Mouse (Mus musculus) neutrophil, adult 5-6 weeks (primary cell): Measurements from ENCODE around the gene Inpp5k. TPM values are rescaled to one million over a fixed set of nuclear protein-coding genes. Genes with fewer than 3 reads are reported as not detected.
A peak's percentile ranks its signal among the peaks of the same experiment; 100 is the strongest.
"Not testable (repeated sequence)": the region's sequence is repeated elsewhere in the genome, so short reads cannot be mapped to it uniquely, and the experiment has no call there.

ENCODE experiments used
- ATAC-seq: fragments of 151-379, 151-347 bp; 2 replicates; pipeline ENCODE4 v1.8.0; 2017; ENCODE audit warnings: mild to moderate bottlenecking, moderate TSS enrichment; ENCODE audit not compliant: insufficient number of reproducible peaks, poor library complexity, low FRiP score, severe bottlenecking; ENCODE audit errors: extremely low read depth
- total RNA-seq: library from RNA; stranded (forward); fragments of 200-1000 nt; gene quantifications from 2 replicates; pipeline ENCODE4 v1.2.3, GENCODE M21; 2017

Inpp5k gene
- total RNA-seq, 1 experiment from 2014 or later = 119 TPM

DNA sequence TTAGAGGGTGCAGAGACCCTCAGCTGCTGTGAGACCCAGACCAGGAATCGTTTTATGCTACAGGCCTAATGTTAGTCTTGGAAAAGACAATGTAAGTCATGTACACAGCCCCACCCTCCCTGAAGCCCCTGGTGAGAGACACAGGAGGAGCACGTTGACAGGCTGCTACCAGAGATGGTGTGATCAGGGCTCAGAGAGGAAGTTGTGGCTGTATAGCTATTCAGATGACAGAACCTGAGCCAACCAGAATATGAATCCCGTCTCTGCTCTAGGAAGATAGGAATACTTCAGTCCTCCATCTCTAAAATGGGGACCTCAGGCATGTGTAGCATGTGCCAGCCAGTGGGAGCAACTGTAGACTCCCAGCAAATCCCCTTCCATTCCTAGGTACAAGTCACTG is 37.8 kb downstream of the Inpp5k start:
- no peak for ATAC-seq

DNA sequence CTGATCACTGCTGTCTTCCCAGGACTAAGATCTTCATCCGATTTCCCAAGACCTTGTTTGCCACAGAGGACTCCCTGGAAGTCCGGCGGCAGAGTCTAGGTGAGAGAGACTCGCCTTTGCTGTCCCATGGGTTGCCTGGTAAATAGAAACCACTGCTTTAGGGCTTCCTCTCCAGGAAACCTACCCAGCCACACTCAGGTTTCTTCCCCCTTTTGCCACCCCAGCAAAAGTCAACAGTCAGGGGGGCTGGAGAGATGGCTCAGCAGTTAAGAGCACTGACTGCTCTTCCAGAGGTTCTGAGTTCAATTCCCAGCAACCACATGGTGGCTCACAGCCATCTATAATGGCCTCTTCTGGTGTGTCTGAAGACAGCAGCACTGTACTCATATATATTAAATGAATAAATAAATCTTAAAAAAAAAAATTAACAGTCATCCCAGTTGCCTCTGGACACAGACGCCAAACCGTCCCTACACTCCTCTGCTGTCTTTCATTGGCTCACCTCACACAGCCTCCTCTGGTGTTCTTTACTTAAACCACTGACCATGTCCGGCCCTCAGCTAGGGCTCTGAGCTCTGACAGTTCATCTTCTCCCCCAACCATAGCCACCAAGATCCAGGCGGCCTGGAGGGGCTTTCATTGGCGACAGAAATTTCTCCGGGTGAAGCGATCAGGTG is 38.5 kb downstream of the Inpp5k start:
- no peak for ATAC-seq

DNA sequence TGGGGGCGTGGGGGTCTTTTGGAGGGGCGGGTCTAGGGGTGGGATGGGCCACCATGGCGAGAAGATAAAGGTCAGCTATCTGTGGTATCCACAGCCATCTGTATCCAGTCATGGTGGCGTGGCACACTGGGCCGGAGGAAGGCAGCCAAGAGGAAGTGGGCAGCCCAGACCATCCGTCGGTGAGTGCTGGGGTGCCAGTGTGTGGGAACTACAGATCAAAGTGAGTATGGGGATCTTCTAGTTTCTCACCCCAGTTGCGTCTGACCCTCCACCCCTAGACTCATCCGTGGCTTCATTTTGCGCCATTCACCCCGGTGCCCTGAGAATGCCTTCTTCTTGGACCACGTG is 39.0 kb downstream of the Inpp5k start:
- ATAC-seq = no peak

DNA sequence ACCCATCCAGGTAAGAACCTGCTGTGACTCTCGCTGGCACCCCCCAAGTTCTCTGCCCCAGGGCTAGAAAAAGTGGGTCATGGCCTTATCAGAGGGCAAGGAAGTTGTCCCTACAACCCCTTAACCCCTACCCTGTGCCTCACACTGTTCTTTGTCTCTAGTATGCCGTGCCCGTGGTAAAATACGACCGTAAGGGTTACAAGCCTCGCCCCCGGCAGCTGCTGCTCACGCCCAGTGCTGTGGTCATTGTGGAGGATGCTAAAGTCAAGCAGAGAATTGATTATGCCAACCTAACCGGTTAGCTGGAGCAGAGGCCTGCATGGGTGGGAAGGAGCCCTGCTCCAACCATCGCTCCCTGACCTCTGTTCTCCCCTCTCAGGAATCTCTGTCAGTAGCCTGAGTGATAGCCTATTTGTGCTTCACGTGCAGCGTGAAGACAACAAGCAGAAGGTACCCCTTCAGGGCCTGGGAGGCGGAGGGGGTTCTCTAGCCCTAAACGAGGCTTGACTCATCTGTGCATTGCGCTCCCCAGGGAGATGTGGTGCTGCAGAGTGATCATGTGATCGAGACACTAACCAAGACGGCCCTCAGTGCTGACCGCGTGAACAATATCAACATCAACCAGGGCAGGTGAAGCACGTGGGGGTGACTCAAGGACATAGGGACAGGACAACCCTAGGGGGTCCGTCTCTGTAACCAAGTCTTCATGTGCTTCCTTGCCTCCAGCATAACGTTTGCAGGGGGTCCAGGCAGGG is 40.8 kb downstream of the Inpp5k start:
- ATAC-seq = no peak

DNA sequence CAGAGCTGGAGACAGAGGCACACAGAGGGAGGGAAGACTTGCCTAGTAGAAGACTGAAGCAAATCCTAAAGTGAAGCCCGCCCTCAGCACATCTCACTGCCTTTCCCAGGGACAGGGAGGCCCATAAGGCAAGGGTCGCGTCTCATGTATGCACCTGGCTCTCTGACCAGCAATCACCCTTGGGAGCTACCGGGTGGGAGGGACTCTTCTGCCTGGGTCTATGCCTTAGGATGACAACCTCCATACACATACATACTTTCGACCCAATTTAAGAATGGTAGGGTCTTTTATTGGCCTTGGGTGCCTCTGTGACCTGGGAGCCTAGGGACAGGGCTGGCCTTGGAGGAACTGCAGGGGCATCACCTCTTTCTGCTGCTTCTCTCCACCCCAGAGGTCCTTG is 42.6 kb downstream of the Inpp5k start:
- ATAC-seq = no peak

DNA sequence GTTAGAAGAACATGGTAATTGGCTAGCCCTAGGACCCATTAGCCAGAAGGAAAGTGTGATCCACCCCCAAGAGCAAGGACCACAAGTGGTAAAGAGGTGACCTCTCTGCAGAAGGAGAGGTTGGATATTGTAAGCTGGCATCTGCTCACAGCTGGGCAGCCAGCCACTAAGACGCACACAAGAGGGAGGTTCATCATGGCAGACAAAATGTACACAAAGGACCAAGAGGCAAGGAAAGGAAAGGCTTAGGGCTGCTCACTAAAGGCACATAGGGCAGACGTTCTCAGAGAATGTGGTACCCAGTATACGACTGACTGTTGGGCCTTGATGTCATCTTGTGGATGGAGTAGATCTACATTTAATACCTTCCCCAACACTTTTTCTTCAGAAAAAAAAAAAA is 44.1 kb downstream of the Inpp5k start:
- no peak for ATAC-seq

DNA sequence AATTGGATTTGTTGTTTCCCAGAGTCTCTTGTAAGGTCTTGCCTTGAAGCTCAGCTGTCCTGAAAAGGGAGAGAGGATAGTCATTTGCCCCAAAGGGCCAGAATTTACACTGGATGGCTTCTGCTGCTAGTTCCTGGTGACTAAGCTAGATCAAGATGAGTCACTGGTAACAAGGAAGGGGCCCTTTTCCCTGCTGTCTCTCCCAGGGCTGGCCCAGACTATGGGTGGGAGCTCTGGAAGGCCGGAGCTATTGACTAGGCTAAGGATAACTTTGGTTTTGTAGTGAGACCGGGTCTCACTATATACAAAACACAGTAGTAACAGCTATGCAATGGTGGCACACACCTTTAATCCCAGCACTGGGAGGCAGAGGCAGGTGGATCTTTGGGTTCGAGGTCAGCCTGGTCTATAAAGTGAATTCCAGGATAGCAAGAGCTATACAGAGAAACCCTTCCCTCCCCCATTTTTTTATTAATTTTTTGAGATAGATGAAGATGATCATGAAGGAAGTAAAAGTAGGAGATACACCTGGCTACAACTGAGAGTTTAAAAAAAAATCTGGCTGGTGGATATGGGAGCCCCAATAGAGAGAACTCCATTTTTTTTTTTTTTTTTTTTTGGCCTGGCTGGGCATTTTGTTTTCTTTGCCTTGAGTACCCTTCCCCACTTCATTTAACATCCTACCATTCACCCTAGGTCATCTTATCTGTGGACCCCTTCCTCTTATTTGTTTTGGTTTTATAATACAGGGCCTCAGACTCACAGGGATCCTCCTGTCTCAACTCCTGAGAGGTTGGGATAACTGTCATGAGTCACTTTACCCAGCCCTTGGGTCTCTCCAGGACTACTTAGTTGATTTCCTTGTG is 47.3 kb downstream of the Inpp5k start:
- ATAC-seq = no peak

DNA sequence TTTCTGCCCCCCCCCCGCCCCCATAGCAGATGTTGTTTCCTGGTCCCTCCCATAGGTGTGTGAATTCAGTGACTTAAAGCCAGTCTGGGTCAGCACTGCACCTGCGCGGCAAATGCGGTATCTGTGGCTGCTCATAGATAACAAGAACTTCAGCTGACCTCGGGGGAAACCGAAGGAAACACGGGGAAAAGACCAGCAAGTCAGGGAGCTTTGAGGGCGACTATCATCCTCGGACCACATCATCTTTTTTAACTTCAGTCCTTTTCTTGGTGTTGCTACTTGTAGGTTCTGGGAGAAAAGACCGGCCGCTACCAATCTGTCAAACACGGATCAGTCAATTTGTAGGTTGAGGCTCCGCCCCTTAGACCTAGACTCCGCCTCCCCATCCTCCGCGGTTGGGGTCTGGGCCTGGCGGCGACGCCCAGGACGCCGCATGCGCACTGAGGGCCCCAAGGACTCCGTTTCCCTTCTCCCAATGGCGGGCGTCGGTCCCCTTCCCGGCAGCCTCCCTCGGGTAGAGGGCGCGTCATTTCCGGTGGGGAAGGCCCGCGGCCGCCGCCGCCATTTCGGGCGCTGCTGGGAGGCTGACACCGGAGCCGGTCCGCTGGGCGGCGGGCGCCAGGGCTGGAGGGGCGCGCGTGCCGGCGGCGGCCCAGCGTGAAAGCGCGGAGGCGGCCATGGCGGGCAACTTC is 48.1 kb downstream of the Inpp5k start, which contains the start of gene Crk:
Gene Crk (plus strand): TSS at position 513 of the 692 bp plus-strand sequence.
- peak; percentile 91 for ATAC-seq

DNA sequence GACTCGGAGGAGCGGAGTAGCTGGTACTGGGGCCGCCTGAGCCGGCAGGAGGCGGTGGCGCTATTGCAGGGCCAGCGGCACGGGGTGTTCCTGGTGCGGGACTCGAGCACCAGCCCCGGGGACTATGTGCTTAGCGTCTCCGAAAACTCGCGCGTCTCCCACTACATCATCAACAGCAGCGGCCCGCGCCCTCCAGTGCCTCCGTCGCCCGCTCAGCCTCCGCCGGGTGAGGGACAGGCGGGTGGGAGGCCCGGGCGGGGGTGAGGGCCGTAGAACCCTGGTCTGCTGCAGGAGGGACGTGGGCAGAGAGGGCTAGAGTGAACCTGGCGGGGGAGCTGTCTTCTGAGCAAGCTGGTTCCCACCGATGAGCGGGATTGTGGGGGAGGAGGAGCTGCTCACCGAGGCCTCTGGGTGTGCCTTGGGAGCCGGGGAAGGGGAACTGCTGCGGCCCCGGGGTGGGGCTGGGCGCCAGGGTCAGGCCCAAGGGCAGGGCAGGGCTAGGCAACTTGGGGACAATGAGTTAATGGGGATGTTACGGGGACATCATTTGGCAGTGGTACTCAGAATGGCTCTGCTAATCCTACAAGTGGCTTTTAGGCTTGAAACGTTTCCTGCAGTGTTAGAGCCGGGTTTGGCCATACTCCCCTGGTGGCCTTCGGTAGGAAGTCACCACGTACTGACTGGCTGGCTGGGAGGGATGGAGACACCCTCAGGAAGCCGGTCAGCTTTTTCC is 48.8 kb downstream of the Inpp5k start:
- peak; percentile 37; the same call in 1 of the 2 replicates for ATAC-seq

DNA sequence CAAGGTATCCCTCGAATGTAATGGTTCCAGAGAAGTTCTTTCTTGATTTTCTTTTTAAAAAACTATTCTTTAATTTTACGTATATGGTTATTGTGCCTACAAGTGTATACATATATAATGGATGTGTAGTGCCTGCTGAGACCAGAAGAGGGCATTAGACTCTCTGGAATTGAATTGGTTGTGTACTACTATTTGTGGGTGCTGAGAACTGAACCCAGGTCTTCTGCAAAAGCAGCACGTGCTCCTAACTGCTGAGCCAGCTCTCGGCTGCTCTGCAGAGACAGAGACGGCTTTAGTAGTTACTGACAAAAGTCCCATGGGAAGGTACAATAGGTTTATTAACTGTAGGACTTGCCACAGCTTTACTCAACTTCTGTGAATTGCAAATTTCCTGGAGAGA is 53.7 kb downstream of the Inpp5k start:
- ATAC-seq = no peak

DNA sequence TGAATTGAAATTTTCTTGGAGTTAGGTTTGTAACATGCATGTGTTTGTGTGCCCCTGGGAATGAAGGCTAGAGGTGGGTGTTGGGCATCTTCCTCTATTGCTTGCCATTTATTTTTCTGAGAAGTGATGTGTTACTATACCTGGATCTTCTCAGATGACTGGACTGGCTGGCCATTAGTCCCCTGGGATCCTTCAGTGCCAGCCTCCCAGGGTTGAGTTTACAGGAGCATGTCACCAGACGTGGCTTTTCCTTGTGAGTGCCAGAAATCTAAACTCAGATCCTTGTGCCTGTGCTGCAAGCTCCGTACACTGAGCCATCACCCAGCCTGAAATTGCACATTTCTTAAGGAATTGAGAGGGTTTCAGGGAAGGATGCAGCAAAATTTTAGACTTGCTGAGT is 54.2 kb downstream of the Inpp5k start:
- ATAC-seq = no peak

DNA sequence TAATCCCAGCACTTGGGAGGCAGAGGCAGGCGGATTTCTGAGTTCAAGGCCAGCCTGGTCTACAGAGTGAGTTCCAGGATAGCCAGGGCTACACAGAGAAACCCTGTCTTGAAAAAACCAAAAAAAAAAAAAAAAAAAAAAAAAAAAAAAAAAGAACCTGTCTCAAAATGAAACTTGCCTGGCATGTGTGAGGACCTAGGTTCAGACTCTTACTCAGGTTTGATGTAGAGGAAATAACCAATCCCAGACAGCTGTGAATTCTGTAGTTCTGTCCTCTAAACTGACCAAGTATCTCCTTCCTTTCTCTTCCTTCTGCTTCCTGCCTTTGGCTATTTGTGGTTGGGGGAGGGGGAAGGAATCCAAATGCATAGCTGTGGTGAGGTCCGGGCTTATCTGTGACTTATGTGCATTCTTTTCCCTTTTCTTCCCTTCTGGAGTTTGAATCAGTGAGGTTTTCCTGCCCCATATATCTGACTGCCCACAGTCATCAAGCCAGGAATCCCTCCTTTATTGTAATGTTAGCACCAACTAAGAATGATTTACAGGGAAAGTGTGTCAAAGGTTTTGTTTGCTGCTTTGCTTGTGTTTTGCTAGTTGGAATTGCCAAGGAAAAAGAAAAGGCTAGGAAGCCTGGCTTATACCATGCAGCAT is 56.7 kb downstream of the Inpp5k start:
- ATAC-seq = no peak

DNA sequence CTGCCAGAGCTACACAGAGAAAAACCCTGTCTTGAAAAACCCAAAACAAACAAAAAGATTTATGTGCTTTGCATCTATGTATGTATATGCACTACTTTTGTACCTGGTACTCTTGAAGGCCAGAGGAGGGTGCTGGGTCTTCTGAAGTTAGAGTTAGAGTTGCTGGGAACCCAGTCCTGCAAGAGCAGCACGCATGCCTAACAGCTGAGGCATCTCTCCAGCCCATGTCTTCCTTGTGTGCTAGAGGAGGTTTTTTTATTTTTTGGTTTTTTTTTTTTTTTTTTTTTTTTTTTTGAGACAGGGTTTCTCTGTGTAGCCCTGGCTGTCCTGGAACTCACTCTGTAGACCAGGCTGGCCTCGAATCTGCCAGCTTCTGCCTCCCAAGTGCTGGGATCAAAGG is 57.3 kb downstream of the Inpp5k start:
- no peak for ATAC-seq

DNA sequence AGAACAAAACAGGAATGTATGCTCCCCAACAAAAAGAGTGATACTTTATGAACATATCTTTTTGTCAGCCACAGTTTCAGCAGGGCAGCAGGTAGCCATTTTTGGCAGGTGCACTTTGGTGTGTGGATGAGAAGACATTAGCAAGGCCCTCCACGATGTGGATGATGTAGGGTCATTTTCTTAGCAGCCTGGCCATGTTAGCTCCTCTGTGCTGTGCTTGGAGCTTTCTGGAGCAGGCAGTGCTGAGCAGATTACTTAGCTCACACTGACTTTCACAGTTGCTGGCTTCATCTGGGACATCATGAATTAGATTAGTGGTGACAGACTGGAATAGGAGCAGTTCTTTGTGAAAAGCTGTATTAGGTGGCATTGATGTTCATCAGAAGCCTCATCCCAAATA is 59.2 kb downstream of the Inpp5k start:
- ATAC-seq = no peak

DNA sequence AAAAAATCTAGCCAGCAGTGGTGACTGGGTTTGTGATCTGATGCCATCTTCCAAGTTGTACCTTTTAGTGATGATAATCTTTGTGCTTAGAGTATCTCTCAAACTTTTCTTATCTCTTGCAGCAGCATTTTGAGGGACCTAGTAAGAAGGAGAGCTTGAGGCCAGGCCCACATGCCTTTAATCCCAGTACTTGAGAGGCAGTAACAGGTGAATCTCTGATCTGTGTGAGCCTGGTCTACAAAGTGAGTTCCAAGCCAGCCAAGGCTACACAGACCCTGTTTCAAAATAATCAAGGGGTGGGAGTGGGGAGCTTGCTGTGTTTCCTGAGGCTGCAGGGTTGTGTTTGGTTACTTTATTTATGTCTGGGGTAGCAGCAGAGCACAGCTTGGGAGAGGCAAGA is 60.3 kb downstream of the Inpp5k start:
- no peak for ATAC-seq

DNA sequence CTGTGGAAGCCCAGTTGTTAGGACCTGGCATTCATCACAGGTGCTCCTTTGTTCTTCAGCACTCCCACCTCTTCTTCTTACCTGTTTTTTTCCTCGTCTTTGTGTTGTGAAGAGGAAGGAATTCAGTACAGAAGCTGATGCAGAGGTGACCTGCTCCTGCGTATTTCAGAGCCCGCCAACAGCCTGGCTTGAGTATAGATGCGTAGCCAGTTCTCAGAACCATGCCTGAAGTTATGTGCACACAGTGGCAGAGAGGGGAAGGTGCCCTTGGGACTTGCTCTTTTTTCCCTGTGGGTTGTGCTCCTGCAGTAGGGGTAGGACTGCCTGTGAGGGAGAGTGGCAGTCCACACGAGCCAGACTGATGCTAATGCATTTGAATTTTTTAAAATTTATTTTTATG is 62.8 kb downstream of the Inpp5k start:
- no peak for ATAC-seq

DNA sequence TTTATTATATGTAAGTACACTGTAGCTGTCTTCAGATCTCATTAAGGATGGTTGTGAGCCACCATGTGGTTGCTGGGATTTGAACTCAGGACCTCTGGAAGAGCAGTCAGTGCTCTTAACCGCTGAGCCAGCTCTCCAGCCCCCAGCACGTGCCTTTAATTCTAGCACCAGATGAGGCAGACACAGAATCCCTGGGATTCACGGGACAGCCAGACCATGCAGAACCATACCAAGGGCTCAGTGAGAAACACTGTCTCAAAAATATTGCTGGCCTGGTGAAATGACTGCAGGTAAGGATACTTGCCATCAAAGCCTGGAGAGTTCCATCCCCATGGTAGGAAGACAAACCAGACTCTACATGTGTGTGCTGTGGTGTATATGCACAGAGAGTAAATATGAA is 66.7 kb downstream of the Inpp5k start:
- not testable (repeated sequence) for ATAC-seq
